Mouse (Mus musculus) right cerebral cortex, adult 18-20 months (tissue): ENCODE data around the gene Frat2.
A peak's percentile ranks its signal among the peaks of the same experiment; 100 is the strongest.
"Not testable (repeated sequence)": the region's sequence is repeated elsewhere in the genome, so short reads cannot be mapped to it uniquely, and the experiment has no call there.

Experiments
- DNase-seq: peaks from one replicate; pipeline ENCODE4 v3.0.0; 2022; ENCODE audit warnings: mixed read lengths

Frat2 gene

GRCm38 (mm10) chr19:41847992-41848851, at the start of gene Frat2:
Gene Frat2 (minus strand): TSS chr19:41848132.
- peak; percentile 89 for DNase-seq

- no peak for DNase-seq
These were observed 48.4 kb upstream of the Frat2 start for GRCm38 (mm10) chr19:41896319-41896711.

DNA sequence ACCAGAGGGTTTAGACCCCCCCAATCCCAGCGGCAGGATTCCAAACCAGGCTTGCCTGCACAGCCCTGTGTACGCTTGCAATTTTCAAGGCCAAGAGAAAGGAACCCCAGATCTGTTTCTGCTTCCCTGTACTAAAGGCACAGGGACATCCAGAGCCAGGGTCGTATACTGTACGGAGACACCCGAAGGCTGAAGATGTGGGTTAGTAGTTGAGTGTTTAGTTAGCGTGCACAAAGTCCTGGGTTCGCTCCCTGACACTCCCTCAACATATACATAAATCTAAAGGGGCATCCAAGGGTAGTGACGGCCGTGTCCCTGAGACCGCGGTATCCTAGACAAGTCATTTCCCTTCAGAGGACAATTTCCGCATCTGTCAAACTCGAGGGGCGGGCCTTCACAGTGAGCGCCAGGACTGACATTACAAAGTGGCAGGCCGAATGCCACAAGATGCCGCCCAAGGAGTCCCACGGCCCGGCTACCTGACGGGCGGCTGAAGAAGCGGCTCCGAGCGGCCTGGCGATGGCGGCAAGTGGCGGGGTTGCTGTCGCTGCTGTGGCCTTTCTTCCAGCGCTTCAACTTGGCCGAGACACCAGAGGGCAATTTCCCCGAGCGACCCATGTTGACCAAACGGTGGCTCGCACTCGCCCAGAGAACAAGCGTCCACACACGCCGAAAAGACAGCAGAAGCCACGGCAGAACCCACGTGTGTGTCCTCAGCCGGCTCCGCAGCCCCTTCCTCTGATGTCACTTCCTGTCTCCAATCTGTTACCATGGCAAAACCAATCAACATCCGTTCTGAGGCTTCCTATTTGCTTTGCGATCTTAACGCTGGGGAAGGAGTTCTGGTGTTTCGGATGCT, 47.8 kb upstream of the Frat2 start, which contains the start of gene Rrp12:
Gene Rrp12 (minus strand): TSS at position 714 of the 859 bp plus-strand sequence.
- DNase-seq = peak; percentile 90

GRCm38 (mm10) chr19:41894959-41895358, 47.0 kb upstream of the Frat2 start:
- DNase-seq = no peak

- no peak for DNase-seq
These were observed 40.3 kb upstream of the Frat2 start for GRCm38 (mm10) chr19:41888191-41888590.

GRCm38 (mm10) chr19:41883882-41884281, 36.0 kb upstream of the Frat2 start:
- DNase-seq = no peak

GRCm38 (mm10) chr19:41881842-41882241, 33.9 kb upstream of the Frat2 start:
- DNase-seq = no peak

- no peak for DNase-seq
These were observed 26.4 kb upstream of the Frat2 start for GRCm38 (mm10) chr19:41874356-41874755.

- peak; percentile 56 for DNase-seq
These were observed 24.4 kb upstream of the Frat2 start for GRCm38 (mm10) chr19:41872285-41872684.

DNA sequence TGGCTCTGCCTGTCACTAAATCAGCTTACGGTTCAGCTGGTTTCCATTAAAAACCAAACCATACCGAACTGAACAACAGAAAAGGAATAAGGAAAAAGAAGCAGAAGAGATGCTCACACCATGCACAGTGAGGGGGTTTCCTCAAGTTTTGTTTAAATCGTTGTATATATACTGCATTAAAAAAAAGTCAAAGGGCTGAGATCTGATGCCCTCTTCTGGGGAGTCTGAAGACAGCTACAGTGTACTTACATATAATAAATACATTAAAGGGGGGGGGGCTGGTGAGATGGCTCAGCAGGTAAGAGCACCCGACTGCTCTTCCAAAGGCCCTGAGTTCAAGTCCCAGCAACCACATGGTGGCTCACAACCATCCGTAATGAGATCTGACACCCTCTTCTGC, 22.0 kb upstream of the Frat2 start:
- not testable (repeated sequence) for DNase-seq

- DNase-seq = peak; percentile 53
These were observed 21.4 kb upstream of the Frat2 start for GRCm38 (mm10) chr19:41869296-41869695.

- no peak for DNase-seq
These were observed 18.8 kb upstream of the Frat2 start for GRCm38 (mm10) chr19:41866707-41867106.

- no peak for DNase-seq
These were observed 9.9 kb upstream of the Frat2 start for GRCm38 (mm10) chr19:41857816-41858310.

DNA sequence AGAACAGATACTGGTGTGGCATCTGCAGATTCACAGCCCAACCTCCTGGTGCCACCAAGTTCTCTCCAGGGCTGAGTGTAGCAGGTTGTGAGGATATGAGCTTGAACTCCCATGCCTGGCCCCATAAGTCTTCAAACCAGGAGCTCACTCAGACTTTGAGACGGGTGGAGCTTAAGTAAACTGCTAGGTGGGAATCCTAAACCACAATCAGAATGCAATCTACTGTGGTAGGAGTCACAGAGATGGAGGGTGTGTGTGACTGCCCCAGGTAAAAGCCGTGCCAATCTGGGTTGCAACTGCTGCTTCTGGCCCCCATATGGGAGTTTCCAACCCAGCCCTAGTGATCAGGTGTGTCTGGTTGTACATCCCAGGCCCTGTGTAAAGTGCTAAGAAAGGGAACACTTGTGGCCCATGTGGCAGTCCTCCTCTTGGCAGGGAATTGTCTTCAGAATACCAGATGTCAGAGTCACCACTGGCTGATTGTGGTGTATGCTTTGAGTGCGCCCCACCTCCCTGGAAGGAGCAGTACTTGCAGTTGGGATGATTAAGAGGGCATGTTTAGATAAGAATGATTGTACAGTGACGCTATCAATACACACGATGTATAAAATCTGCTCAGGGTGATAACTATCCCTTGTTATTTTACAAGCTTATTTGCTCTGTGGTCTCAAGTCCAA, 9.3 kb upstream of the Frat2 start:
- DNase-seq = no peak

GRCm38 (mm10) chr19:41852423-41852822, 4.5 kb upstream of the Frat2 start:
- no peak for DNase-seq

GRCm38 (mm10) chr19:41850719-41851543, 3.0 kb upstream of the Frat2 start:
- no peak for DNase-seq

DNA sequence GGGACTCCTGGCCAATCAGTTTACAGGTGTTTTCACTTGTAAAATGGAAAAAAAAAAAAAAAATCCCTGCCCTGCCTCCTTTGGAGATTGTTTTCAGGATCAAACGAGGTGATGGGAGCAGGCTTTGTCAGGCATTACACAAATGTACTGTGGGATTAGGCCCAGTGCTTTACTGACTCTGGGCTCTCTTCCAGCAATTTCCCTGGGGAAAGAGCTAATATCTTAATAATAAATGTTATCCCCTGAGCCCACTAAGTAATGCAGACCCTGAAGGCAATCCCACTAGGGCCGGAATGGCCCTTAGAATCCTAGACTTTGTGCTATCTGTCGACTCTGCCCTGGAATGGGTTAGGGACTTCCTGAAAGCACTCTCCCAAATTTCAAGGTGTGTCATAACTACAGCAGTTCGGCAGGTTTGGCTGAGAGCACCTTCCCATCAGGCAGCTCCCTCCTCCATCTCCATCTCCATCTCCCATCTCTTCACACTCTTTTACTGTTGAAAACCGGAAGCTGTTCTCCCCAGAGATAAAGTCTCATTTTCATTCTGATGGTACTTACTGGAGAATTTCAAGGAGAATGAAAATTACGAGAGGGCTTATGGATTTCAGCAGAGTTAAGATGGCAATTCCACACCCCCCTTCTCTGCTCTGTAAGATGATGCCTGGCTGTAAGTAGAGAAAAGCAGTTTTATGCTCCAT, 2.2 kb upstream of the Frat2 start:
- no peak for DNase-seq

DNA sequence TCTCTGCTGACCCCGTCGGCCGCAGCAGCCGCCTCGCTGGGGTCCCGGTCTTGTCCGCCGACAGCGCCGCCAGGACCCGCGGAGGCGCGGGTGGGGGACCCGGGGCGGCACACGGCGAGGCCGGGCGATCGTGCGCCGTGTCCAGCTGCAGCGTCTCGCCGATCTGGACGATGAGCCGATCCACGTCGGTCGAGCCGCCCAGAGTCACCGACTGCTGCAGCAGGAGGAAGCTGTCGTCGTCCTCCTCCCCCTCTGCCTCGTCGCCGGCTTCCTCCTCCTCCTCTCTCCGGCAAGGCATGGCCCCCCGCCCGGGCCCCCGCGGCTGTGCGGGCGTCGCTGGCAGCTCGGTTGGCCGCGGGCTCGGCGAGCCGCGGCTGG, 329 bp downstream of the Frat2 start:
- peak; percentile 66 for DNase-seq

- peak; percentile 45 for DNase-seq
These were observed 796 bp downstream of the Frat2 start for GRCm38 (mm10) chr19:41847091-41847581.

GRCm38 (mm10) chr19:41846366-41847090, 1.4 kb downstream of the Frat2 start:
- DNase-seq = no peak
